Mouse (Mus musculus): ENCODE data around the gene Cbs. TPM values are rescaled to one million over a fixed set of nuclear protein-coding genes. Genes with fewer than 3 reads are reported as not detected.

The Cbs gene
- 3.8 and 5.0 TPM in 2 replicates for polyA plus RNA-seq (2015; fragmentation: Nextera tagmentation; extraction: Ambion mirVana)

- ATAC-seq (ENCODE audit: low FRiP score, low TSS enrichment) = peak; percentile 96
- H3K36me3 ChIP-seq (ENCODE audit: insufficient read depth, low read length) = no peaks in the 10 kb centered on the region
- no peak within 1 kb of the TSS for H3K27ac ChIP-seq (ENCODE audit: low read length)
- H3K27me3 ChIP-seq (ENCODE audit: insufficient read depth, low read length) = peaks cover 16% of the 10 kb centered on the region
- H3K9me3 ChIP-seq (ENCODE audit: low read length) = no peaks in the 10 kb centered on the region
- WGBS = 3% methylated on average over 60 of the region's 61 CpGs
- H3K4me2 ChIP-seq (replicated peaks; ENCODE audit: low read depth, low read length) = peak within 1 kb of the TSS; percentile 99
- peak within 1 kb of the TSS; percentile 61 for H3K4me3 ChIP-seq (ENCODE audit: low read length)
- H3K9ac ChIP-seq (replicated peaks; ENCODE audit: low read length) = peak within 1 kb of the TSS; percentile 66
- H3K4me1 ChIP-seq (ENCODE audit: insufficient read depth, low read length) = peaks cover 11% of the 10 kb centered on the region
Measured at GRCm38 (mm10) chr17:31636942-31637811, at the start of gene Cbs. Gene Cbs, minus strand, starts transcription at chr17:31637238.

DNA sequence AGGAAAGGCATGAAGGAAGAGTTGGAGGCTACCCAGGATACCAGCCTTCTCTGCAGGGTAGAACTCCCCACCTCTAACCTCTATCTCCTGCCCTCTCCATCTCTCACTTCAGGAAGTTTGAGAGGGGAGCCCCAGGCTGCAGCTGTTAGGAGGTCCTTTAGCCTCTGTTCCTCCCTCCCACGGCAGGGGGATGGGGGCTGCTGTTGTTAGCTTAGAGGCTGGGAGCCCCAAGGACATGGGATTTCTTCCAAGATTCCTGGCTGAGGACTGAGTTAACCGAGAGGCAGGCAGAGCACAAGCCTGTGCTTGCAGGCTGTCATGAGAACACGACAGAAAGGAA, 49.2 kb upstream of the Cbs start:
- peak; percentile 59 for ATAC-seq (ENCODE audit: low FRiP score, low TSS enrichment)
- WGBS = 27% methylated on average over 3 of the region's 3 CpGs
- H3K9ac ChIP-seq (replicated peaks; ENCODE audit: low read length) = peak overlapping the region; percentile 62

DNA sequence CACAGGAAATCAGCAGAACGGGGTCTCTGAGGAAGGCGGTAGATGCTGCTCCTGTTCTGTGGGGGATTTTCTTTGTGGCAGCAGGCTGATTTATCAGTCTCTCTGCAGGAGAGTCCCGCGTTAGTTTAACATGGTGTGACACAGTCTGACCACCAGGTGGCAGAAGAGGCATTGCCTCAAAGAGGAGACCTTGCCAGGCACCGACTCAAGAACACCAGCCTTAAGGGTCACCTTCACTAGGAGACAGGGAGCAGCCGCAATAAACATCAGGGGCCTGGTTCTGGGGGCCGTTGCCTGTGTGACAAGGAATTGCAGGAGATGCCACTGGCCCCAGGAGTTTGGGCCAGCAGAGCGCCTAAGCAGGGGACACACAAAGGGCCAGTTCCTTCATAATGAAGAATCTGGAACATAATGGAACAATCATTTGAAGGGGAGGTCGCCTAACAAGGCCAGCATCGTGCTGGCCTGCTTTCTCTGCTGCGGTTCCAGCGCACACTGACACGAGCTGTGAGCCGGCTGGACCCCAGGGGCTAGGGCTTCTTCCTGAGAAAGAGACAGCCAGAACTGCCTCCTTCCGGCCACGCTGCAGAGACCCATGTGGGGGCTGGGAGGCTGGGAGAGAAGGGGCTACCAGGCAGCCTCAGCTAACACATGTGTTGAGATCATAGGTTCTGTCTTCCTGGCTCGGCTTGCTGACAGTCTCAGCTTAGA, 48.6 kb upstream of the Cbs start:
- Histone ChIP-seq H3K9ac (replicated peaks; ENCODE audit: low read length) (peak overlapping the region; percentile 62), H3K36me3 (ENCODE audit: insufficient read depth, low read length) (no peaks in the 10 kb centered on the region), H3K27me3 (ENCODE audit: insufficient read depth, low read length) (no peaks in the 10 kb centered on the region), H3K4me2 (replicated peaks; ENCODE audit: low read depth, low read length) (peak overlapping the region; percentile 32; the same call in 1 of the 2 replicates), H3K9me3 (ENCODE audit: low read length) (no peaks in the 10 kb centered on the region), H3K4me3 (ENCODE audit: low read length) (no peak overlapping the region), H3K4me1 (ENCODE audit: insufficient read depth, low read length) (peaks cover 14% of the 10 kb centered on the region), H3K27ac (ENCODE audit: low read length) (peak overlapping the region; percentile 90)
- peak; percentile 36 for ATAC-seq (ENCODE audit: low FRiP score, low TSS enrichment)
- WGBS = 12% methylated on average over 17 of the region's 17 CpGs

More for the DNA sequence above, 49.2 kb upstream of the Cbs start:
- Histone ChIP-seq H3K4me1 (ENCODE audit: insufficient read depth, low read length) (peaks cover 14% of the 10 kb centered on the region), H3K4me3 (ENCODE audit: low read length) (no peak overlapping the region), H3K9me3 (ENCODE audit: low read length) (no peaks in the 10 kb centered on the region), H3K27ac (ENCODE audit: low read length) (peak overlapping the region; percentile 90), H3K27me3 (ENCODE audit: insufficient read depth, low read length) (no peaks in the 10 kb centered on the region), H3K4me2 (replicated peaks; ENCODE audit: low read depth, low read length) (peak overlapping the region; percentile 32; the same call in 1 of the 2 replicates), H3K36me3 (ENCODE audit: insufficient read depth, low read length) (no peaks in the 10 kb centered on the region)

DNA sequence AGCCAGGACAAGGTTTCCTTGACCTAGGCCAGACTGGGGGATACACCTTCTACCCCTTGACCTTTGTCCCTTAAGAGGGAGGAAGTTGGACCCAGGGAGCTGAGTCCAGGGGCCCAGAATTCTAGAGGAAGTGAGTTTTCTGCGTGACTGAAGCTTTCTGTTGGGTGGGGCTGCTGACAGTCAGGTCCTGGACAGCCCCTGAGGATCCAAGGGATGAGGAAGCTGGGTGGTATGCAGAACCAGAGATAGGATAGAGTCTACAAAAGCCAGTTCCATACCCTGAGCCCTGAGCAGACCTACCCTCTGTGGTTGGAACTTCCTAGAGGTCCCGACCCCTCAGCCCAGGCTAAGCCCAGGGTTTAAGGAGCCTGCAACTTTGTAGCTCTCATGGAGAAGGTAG, 43.4 kb upstream of the Cbs start:
- 65% methylated on average over 2 of the region's 2 CpGs for whole genome bisulfite sequencing
- Histone ChIP-seq H3K9ac (replicated peaks; ENCODE audit: low read length) (no peak overlapping the region), H3K27me3 (ENCODE audit: insufficient read depth, low read length) (no peaks in the 10 kb centered on the region), H3K4me3 (ENCODE audit: low read length) (no peak overlapping the region), H3K36me3 (ENCODE audit: insufficient read depth, low read length) (no peaks in the 10 kb centered on the region), H3K4me1 (ENCODE audit: insufficient read depth, low read length) (0 out of 2 replicates have a peak, but pooled peaks cover 2% of the 10 kb centered on the region), H3K9me3 (ENCODE audit: low read length) (no peaks in the 10 kb centered on the region), H3K27ac (ENCODE audit: low read length) (no peak overlapping the region), H3K4me2 (replicated peaks; ENCODE audit: low read depth, low read length) (no peak overlapping the region)
- no peak for ATAC-seq (ENCODE audit: low FRiP score, low TSS enrichment)

DNA sequence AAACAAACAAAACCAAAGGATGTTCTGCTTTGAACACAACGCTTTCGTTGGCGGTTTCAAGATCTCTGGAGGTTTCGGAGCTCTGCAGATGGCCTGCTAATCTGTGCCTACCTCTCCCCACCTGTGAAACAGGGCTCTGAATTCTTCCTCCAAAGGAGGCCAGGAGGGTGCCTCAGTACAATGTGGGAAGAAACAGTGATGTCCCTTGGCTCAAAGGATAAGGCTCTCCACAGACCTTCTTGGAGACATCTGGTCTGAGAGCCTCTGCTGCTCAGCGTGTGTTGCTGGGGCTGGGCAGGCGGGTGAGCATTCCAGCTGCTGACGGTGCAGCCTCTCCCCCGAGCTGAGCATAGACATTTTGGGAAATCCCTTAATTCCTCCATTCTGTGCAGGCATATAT, 40.5 kb upstream of the Cbs start, which contains the start of gene Cryaa:
Gene Cryaa, plus strand, starts transcription at position 301 of the 400 bp plus-strand sequence.
- Histone ChIP-seq H3K4me3 (ENCODE audit: low read length) (no peak within 1 kb of the TSS), H3K9me3 (ENCODE audit: low read length) (no peaks in the 10 kb centered on the region), H3K27me3 (ENCODE audit: insufficient read depth, low read length) (no peaks in the 10 kb centered on the region), H3K4me2 (replicated peaks; ENCODE audit: low read depth, low read length) (no peak within 1 kb of the TSS), H3K9ac (replicated peaks; ENCODE audit: low read length) (no peak within 1 kb of the TSS), H3K27ac (ENCODE audit: low read length) (no peak within 1 kb of the TSS), H3K36me3 (ENCODE audit: insufficient read depth, low read length) (no peaks in the 10 kb centered on the region), H3K4me1 (ENCODE audit: insufficient read depth, low read length) (no peaks in the 10 kb centered on the region)
- no peak for ATAC-seq (ENCODE audit: low FRiP score, low TSS enrichment)
- WGBS = 81% methylated on average over 8 of the region's 8 CpGs

DNA sequence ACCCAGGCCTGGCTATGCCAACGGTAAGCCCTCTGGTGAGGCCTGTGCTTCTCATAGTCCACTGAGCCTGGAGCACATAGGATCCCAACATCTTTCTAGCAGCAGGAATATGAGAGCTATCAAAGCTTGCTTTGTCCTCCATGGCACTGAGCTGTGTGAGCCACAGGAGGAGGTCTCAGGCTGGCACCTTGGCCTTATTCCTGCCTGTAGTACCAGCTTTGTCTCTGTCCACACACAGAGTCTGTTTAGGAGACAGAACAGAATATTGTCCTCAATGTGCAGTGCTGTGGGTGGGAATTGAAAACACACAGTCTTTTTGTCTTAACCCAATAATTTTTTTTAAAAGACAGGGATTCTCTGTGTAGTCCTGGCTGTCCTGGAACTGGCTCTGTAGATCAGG, 37.4 kb upstream of the Cbs start:
- no peaks in the 10 kb centered on the region for H3K9me3 ChIP-seq (ENCODE audit: low read length)
- no peak overlapping the region for H3K4me3 ChIP-seq (ENCODE audit: low read length)
- 69% methylated on average over 1 of the region's 1 CpGs for WGBS
- no peaks in the 10 kb centered on the region for H3K27me3 ChIP-seq (ENCODE audit: insufficient read depth, low read length)
- no peaks in the 10 kb centered on the region for H3K36me3 ChIP-seq (ENCODE audit: insufficient read depth, low read length)
- H3K4me1 ChIP-seq (ENCODE audit: insufficient read depth, low read length) = peaks cover 4% of the 10 kb centered on the region; the same call in 1 of the 2 replicates
- no peak overlapping the region for H3K9ac ChIP-seq (replicated peaks; ENCODE audit: low read length)
- no peak overlapping the region for H3K4me2 ChIP-seq (replicated peaks; ENCODE audit: low read depth, low read length)
- ATAC-seq (ENCODE audit: low FRiP score, low TSS enrichment) = no peak
- H3K27ac ChIP-seq (ENCODE audit: low read length) = no peak overlapping the region

DNA sequence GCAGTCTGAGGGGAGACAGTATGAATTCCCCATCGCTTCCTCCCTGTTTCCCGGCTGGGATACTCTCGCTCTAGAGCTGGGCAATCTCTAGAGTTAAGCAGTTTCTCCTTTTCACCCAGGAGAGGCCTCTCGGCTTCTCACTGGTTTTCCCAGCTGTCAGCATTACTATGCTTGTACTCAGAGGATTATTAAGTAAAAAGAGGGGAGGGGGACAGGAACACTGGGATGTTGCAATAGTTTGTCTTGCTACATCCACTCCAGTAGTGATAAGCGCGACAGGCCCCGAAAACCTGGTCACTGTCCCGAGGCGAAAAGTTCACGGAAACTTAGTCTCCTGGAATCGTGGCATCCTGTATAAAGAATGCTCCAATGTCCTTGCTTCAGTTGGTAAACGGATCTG, 35.2 kb upstream of the Cbs start:
- Histone ChIP-seq H3K4me2 (replicated peaks; ENCODE audit: low read depth, low read length) (no peak overlapping the region), H3K36me3 (ENCODE audit: insufficient read depth, low read length) (no peaks in the 10 kb centered on the region), H3K9ac (replicated peaks; ENCODE audit: low read length) (no peak overlapping the region), H3K27ac (ENCODE audit: low read length) (no peak overlapping the region), H3K4me3 (ENCODE audit: low read length) (no peak overlapping the region), H3K27me3 (ENCODE audit: insufficient read depth, low read length) (no peaks in the 10 kb centered on the region), H3K4me1 (ENCODE audit: insufficient read depth, low read length) (peaks cover 4% of the 10 kb centered on the region; the same call in 1 of the 2 replicates), H3K9me3 (ENCODE audit: low read length) (no peaks in the 10 kb centered on the region)
- 84% methylated on average over 12 of the region's 12 CpGs for WGBS
- ATAC-seq (ENCODE audit: low FRiP score, low TSS enrichment) = no peak

DNA sequence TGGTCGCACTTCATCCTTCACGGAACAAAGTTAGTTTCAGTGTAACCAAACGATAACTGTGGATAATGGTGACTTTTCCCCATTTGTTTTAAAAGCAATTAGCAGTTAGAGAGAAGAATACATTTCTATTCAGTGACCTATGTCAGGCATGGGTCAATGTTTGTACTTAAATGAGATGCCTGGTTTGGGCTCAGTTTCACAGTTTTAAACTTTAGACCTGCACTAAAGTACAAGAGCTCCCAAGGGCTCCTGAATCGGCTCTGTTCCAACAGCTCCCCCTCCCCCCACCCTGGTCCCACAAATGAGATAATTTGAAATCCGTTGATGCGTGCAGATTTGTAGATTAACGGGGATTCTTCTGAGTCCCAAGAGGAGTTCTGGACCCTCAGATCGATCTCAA, 34.7 kb upstream of the Cbs start:
- WGBS = 43% methylated on average over 8 of the region's 8 CpGs
- ATAC-seq (ENCODE audit: low FRiP score, low TSS enrichment) = no peak
- H3K4me1 ChIP-seq (ENCODE audit: insufficient read depth, low read length) = peaks cover 4% of the 10 kb centered on the region; the same call in 1 of the 2 replicates

DNA sequence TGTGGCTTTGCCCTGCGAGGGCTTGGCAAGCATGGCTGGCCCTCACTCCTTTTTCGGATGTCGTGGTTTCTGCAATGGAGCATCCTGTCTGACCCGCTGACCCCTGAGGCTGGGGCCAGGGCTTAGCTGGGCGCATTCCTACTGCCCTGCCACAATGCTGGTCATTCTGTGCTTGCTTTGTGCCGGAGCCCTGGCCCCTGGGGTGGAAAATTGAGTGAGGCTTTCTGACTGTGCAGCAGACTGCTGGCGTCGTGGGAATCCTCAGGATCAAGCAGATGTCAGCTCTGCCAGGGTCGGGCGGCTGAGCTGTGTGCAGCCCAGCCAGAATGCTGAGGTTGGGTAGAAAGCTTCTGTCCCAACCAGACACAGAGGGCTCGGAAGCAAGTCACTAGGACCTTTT, 33.1 kb upstream of the Cbs start:
- no peak overlapping the region for H3K4me3 ChIP-seq (ENCODE audit: low read length)
- H3K36me3 ChIP-seq (ENCODE audit: insufficient read depth, low read length) = no peaks in the 10 kb centered on the region
- H3K9me3 ChIP-seq (ENCODE audit: low read length) = no peaks in the 10 kb centered on the region
- H3K27ac ChIP-seq (ENCODE audit: low read length) = no peak overlapping the region
- no peak overlapping the region for H3K4me2 ChIP-seq (replicated peaks; ENCODE audit: low read depth, low read length)
- 51% methylated on average over 11 of the region's 11 CpGs for WGBS
- ATAC-seq (ENCODE audit: low FRiP score, low TSS enrichment) = no peak
- no peaks in the 10 kb centered on the region for H3K27me3 ChIP-seq (ENCODE audit: insufficient read depth, low read length)
- no peak overlapping the region for H3K9ac ChIP-seq (replicated peaks; ENCODE audit: low read length)
- H3K4me1 ChIP-seq (ENCODE audit: insufficient read depth, low read length) = peaks cover 4% of the 10 kb centered on the region; the same call in 1 of the 2 replicates

More for the DNA sequence above, 34.7 kb upstream of the Cbs start:
- Histone ChIP-seq H3K4me2 (replicated peaks; ENCODE audit: low read depth, low read length) (no peak overlapping the region), H3K9me3 (ENCODE audit: low read length) (no peaks in the 10 kb centered on the region), H3K4me3 (ENCODE audit: low read length) (no peak overlapping the region), H3K9ac (replicated peaks; ENCODE audit: low read length) (no peak overlapping the region), H3K36me3 (ENCODE audit: insufficient read depth, low read length) (no peaks in the 10 kb centered on the region), H3K27ac (ENCODE audit: low read length) (no peak overlapping the region), H3K27me3 (ENCODE audit: insufficient read depth, low read length) (no peaks in the 10 kb centered on the region)
